Mouse (Mus musculus): ENCODE data around the gene Sash1. TPM values are rescaled to one million over a fixed set of nuclear protein-coding genes. Genes with fewer than 3 reads are reported as not detected.

Gene Sash1
- total RNA-seq (2014; fragmentation: Nextera tagmentation), result not detected in 2 replicates
- 0.16 and 0.29 TPM in 2 replicates for total RNA-seq (2017)
- not detected in 2 replicates for polyA plus RNA-seq (2012)

- ATAC-seq (ENCODE audit: extremely low read depth, insufficient number of reproducible peaks, low FRiP score, poor library complexity, severe bottlenecking) (no peak), DNase-seq (ENCODE audit: low spot score) (no peak)
- Histone ChIP-seq H3K4me3 (ENCODE audit: low read depth, low read length) (no peak within 1 kb of the TSS; the same call in 1 of the 2 replicates), H3K4me1 (ENCODE audit: insufficient read depth, low read depth, low read length) (no peaks in the 10 kb centered on the region), H3K36me3 (replicated peaks) (no peaks in the 10 kb centered on the region), H3K27me3 (ENCODE audit: insufficient read depth, low read length) (no peaks in the 10 kb centered on the region), H3K9me3 (replicated peaks) (peaks cover 20% of the 10 kb centered on the region)
- no peak for TF ChIP-seq POLR2AphosphoS5 (IDR thresholded peaks at IDR 0.05; ENCODE audit: insufficient replicate concordance, low read depth, low read length)
- no peak for TF ChIP-seq GATA2 (IDR thresholded peaks at IDR 0.05; ENCODE audit: borderline replicate concordance, low read depth, low read length)
- no peak for TF ChIP-seq TAL1 (conservative IDR thresholded peaks at IDR 0.05; ENCODE audit: low read depth, low read length)
- TF ChIP-seq CTCF (IDR thresholded peaks at IDR 0.05; ENCODE audit: low read depth, low read length), result no peak
- no peak for TF ChIP-seq GATA1 (IDR thresholded peaks at IDR 0.05; ENCODE audit: borderline replicate concordance, low read length)
Observed at GRCm38 (mm10) chr10:8885630-8886527, at the start of gene Sash1. Gene Sash1 (minus strand): TSS chr10:8886070.

DNA sequence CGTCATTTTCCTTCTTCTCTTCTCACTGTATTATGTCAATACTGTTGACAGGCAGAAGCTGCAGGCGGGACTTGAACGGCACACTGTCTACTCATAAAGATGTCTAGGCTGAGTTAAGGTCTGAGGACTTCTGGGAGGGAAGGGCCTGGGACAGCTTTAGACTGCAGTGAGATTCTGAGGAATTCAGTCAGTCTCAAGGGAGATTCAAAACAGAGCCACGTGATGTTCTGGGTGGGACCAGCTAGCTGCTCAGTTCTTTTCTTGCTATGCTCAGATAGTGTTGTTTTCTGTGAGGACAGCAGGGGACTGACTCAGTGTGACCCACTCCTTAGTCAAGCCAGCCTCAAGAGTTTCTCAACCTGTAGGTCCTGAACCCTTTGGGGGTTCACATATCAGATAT lies 49.7 kb upstream of the Sash1 start:
- TF ChIP-seq POLR2AphosphoS5 (IDR thresholded peaks at IDR 0.05; ENCODE audit: insufficient replicate concordance, low read depth, low read length) (no peak), GATA2 (IDR thresholded peaks at IDR 0.05; ENCODE audit: borderline replicate concordance, low read depth, low read length) (no peak), CTCF (IDR thresholded peaks at IDR 0.05; ENCODE audit: low read depth, low read length) (no peak), TAL1 (conservative IDR thresholded peaks at IDR 0.05; ENCODE audit: low read depth, low read length) (no peak), GATA1 (IDR thresholded peaks at IDR 0.05; ENCODE audit: borderline replicate concordance, low read length) (no peak)
- no peak overlapping the region for H3K4me3 ChIP-seq (ENCODE audit: low read depth, low read length)
- H3K9me3 ChIP-seq (replicated peaks), result peaks cover 16% of the 10 kb centered on the region

GRCm38 (mm10) chr10:8933451-8934372 lies 47.8 kb upstream of the Sash1 start:
- H3K36me3 ChIP-seq (replicated peaks), result no peaks in the 10 kb centered on the region
- DNase-seq (ENCODE audit: low spot score) (no peak), ATAC-seq (ENCODE audit: extremely low read depth, insufficient number of reproducible peaks, low FRiP score, poor library complexity, severe bottlenecking) (no peak)
- no peaks in the 10 kb centered on the region for H3K27me3 ChIP-seq (ENCODE audit: insufficient read depth, low read length)
- TF ChIP-seq TAL1 (conservative IDR thresholded peaks at IDR 0.05; ENCODE audit: low read depth, low read length) (no peak), CTCF (IDR thresholded peaks at IDR 0.05; ENCODE audit: low read depth, low read length) (no peak), POLR2AphosphoS5 (IDR thresholded peaks at IDR 0.05; ENCODE audit: insufficient replicate concordance, low read depth, low read length) (no peak), GATA2 (IDR thresholded peaks at IDR 0.05; ENCODE audit: borderline replicate concordance, low read depth, low read length) (no peak), GATA1 (IDR thresholded peaks at IDR 0.05; ENCODE audit: borderline replicate concordance, low read length) (no peak)
- peaks cover 16% of the 10 kb centered on the region for H3K9me3 ChIP-seq (replicated peaks)
- no peaks in the 10 kb centered on the region for H3K4me1 ChIP-seq (ENCODE audit: insufficient read depth, low read depth, low read length)
- H3K4me3 ChIP-seq (ENCODE audit: low read depth, low read length), result no peak overlapping the region

More for the DNA sequence above, 49.7 kb upstream of the Sash1 start:
- DNase-seq (ENCODE audit: low spot score) (no peak), ATAC-seq (ENCODE audit: extremely low read depth, insufficient number of reproducible peaks, low FRiP score, poor library complexity, severe bottlenecking) (no peak)
- Histone ChIP-seq H3K36me3 (replicated peaks) (no peaks in the 10 kb centered on the region), H3K4me1 (ENCODE audit: insufficient read depth, low read depth, low read length) (no peaks in the 10 kb centered on the region), H3K27me3 (ENCODE audit: insufficient read depth, low read length) (no peaks in the 10 kb centered on the region)

GRCm38 (mm10) chr10:8931548-8932240 lies 45.8 kb upstream of the Sash1 start:
- no peaks in the 10 kb centered on the region for H3K4me1 ChIP-seq (ENCODE audit: insufficient read depth, low read depth, low read length)
- no peaks in the 10 kb centered on the region for H3K27me3 ChIP-seq (ENCODE audit: insufficient read depth, low read length)
- no peak for TF ChIP-seq POLR2AphosphoS5 (IDR thresholded peaks at IDR 0.05; ENCODE audit: insufficient replicate concordance, low read depth, low read length)
- DNase-seq (ENCODE audit: low spot score), result no peak
- ATAC-seq (ENCODE audit: extremely low read depth, insufficient number of reproducible peaks, low FRiP score, poor library complexity, severe bottlenecking), result no peak
- no peak overlapping the region for H3K4me3 ChIP-seq (ENCODE audit: low read depth, low read length)
- H3K36me3 ChIP-seq (replicated peaks), result no peaks in the 10 kb centered on the region
- H3K9me3 ChIP-seq (replicated peaks), result peaks cover 17% of the 10 kb centered on the region

DNA sequence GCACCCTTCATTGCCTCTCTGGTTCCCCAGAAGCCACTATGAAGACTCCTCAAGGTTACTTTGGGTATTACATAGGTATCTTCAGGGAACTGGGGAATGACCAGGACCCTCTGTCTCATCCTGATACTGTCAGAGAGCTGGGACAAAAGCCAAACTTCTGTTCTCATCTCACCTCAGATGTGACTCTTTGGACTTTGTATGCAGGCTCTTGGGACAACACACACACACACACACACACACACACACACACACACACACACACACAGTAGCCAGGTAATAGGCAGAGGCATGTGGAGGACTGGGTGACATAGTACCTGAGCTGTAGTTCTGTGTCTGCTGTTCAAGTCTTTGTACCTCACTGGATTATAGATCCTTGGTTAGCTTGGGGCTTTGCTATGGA lies 44.8 kb upstream of the Sash1 start:
- H3K4me1 ChIP-seq (ENCODE audit: insufficient read depth, low read depth, low read length), result no peaks in the 10 kb centered on the region
- peaks cover 17% of the 10 kb centered on the region for H3K9me3 ChIP-seq (replicated peaks)
- no peaks in the 10 kb centered on the region for H3K36me3 ChIP-seq (replicated peaks)
- DNase-seq (ENCODE audit: low spot score), result no peak
- H3K27me3 ChIP-seq (ENCODE audit: insufficient read depth, low read length), result no peaks in the 10 kb centered on the region
- ATAC-seq (ENCODE audit: extremely low read depth, insufficient number of reproducible peaks, low FRiP score, poor library complexity, severe bottlenecking), result no peak
- no peak overlapping the region for H3K4me3 ChIP-seq (ENCODE audit: low read depth, low read length)
- TF ChIP-seq GATA2 (IDR thresholded peaks at IDR 0.05; ENCODE audit: borderline replicate concordance, low read depth, low read length), result no peak
- TF ChIP-seq GATA1 (IDR thresholded peaks at IDR 0.05; ENCODE audit: borderline replicate concordance, low read length), result no peak
- no peak for TF ChIP-seq TAL1 (conservative IDR thresholded peaks at IDR 0.05; ENCODE audit: low read depth, low read length)
- TF ChIP-seq CTCF (IDR thresholded peaks at IDR 0.05; ENCODE audit: low read depth, low read length), result no peak
- TF ChIP-seq POLR2AphosphoS5 (IDR thresholded peaks at IDR 0.05; ENCODE audit: insufficient replicate concordance, low read depth, low read length), result no peak

Data from G1E (cell line).